Mouse (Mus musculus) frontal cortex, postnatal 36 days (tissue): ENCODE measurements around the gene Rfk.

Experiments used
- DNase-seq, 2 experiments: peaks; one replicate each; pipeline ENCODE4 v3.0.0; 2022; ENCODE audit warnings: low spot score in 2 of 2

The Rfk gene

DNA sequence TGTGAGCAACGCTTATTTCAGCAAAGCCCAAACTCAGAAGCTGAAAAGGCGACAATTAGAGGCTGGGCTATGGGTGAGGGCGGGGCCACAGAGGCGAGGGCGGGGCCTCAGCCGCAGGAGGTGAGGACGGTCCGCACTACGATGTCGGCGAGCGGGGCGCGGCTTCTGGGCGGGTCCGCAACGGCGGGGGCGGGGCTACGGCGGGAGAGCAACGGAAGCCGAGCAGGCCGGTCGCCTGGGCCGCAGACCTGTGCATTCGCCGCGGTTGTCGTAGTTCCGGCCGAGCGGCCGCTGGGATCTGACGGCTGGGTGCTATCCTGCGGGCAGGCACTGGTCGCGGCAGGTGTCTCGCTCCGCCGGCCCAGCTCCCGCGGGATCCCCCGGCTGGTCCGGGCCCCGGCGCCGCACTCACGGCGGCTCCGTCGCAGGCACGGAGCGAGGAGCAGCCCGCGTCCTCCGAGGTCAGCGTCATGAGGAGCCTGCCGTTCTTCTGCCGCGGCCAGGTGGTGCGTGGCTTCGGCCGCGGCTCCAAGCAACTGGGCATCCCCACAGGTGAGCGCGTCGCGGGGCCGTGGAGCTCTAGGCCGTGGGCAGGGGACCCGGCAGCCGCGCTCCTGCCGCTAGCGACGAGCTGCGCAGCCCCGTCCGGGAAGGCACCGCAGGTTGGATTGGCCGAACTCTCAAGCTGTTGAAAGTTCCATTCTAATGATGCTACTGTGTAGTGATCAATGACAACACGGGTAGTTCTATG is at the start of gene Rfk:
Gene Rfk (plus strand): TSS at position 203 of the 751 bp plus-strand sequence.
- DNase-seq = peak; percentile 86 to 87

DNA sequence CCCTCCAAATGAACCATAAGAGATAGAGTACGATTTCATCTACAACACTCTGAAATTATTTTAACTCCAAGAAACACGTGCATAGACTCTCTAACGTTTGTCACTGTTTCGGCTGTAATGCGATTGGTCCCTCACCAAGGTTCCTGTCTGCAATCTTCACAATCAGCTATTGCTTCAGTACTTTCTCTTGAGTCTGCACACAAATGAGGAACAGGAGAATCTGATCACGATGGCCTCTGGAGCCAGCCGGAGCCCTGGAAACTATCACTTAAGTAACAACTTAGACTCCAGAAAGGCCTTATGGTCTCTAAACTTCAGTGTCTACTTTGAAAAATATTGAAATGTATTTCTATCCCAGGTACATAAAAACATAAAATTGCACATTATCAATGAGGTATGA is 49.0 kb upstream of the Rfk start:
- DNase-seq = no peak

DNA sequence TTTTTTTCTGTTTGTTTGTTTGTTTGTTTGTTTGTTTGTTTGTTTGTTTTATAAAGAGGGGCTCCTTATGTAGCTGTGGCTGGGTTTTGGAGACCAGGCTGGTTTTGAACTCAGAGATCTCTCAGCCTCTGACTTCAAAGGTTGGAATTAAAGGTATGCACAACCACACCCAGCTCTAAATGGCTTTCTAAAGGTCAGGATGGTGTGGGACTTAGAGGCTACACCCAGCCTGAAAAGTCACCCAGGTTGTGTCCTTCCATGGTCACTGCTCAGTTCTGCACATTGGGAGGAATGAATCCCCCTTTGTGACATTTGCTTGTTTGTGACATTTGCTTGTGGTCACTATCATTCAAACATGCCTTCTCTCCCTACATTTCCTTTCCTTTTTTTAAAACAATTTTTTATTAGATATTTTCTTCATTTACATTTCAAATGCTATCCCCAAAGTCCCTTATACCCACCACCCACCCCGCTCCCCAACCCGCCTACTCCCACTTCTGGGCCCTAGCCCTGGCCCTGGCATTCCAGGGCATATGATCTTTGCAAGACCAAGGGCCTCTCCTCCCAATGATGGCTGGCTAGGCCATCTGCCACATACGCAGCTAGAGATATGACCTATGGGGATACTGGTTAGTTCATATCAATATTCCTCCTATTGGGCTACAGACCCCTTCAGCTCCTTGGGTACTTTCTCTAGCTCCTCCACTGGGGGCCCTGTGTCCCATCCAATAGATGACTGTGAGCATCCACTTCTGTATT is 46.9 kb upstream of the Rfk start:
- DNase-seq = no peak

DNA sequence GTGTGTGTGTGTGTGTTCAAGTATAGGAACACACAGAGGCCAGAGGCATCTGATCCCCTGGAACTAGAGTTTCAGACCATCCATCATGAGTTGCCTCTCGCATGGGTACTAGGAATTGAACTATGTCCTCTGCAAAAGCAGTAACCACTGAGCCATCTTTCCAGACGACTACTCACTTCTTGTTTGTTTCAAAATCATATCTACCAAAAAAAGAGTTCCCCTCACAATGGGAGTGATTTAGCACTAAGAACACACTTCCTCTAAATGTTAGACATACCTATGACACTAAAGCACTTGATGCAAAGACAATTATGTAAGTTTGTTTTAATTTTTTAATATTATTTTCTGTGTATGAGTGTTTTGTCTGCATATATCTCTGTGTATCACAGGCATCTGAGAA is 46.0 kb upstream of the Rfk start:
- DNase-seq = no peak

DNA sequence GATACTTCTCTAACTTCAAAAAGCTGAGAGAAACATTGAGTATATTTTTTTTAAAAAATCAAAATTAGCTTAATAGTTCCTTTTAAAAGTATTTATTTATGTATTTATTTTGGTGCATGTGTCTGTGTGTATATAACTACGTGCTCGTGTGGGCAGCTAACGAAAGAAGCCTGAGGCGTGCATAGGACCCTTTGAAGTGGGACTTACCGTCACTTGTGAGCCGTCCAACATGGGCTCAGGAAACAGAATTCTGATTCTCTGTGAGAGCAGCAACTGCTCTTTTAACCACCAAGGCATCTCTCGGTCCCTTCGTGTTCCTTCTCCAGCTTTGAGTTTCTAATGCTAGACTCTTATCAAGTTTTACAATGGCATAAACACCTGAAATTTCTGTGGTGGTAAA is 40.1 kb upstream of the Rfk start:
- no peak for DNase-seq

DNA sequence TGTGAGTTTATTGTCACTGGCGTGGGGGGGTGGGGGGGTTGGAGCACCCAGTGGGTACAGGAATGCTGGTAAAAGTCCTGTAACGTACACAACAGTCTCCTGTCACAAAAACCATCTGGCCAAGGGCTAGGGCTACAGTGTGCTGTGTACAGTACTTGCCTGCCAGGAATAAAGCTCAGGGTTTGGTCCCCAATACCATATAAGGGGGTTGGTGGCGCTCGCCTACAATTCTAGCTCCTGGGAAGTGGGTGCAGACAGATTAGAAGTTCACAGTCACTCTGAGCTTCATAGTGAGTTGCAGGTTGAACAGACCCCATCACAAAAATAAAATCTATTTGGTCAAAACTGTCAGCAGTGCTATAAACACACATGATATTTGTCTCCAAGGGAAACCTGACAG is 39.5 kb upstream of the Rfk start:
- no peak for DNase-seq

DNA sequence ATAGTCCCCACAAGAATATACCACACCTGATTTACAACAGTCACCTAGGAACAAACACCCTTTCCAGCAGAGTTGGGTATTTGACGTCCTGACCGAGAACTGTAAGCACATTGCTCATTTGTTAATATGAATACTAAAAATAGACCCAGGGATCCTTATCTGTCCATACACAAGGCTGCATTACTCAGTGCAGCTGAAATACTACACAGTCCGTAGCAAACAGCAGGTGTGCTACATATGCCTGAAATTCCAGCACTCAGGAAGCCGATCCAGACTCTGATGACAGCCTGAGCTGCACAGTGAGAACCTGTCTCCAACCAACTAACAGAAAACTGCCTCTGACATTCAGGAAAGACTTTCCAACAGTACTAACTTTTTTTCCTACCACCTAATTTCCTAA is 39.0 kb upstream of the Rfk start:
- DNase-seq = no peak

DNA sequence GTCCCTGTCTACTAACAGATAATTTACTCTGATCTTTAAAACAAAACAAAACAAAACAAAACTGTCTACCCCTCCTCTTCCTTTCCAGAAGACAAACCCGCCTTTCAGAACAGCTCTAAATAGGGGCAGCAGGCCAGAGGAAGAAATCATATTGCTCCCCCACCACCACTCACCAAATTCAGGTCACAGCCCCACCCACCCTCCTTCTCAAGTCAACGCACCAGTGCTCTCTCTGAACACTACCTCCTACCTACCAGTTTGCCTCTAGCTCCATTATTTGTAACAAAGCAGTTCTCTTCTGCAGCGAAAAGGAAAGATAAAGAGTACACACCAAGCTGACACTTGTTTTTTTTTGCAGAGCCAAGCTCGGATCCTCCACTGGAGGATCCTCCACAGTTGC is 38.5 kb upstream of the Rfk start:
- DNase-seq = no peak

DNA sequence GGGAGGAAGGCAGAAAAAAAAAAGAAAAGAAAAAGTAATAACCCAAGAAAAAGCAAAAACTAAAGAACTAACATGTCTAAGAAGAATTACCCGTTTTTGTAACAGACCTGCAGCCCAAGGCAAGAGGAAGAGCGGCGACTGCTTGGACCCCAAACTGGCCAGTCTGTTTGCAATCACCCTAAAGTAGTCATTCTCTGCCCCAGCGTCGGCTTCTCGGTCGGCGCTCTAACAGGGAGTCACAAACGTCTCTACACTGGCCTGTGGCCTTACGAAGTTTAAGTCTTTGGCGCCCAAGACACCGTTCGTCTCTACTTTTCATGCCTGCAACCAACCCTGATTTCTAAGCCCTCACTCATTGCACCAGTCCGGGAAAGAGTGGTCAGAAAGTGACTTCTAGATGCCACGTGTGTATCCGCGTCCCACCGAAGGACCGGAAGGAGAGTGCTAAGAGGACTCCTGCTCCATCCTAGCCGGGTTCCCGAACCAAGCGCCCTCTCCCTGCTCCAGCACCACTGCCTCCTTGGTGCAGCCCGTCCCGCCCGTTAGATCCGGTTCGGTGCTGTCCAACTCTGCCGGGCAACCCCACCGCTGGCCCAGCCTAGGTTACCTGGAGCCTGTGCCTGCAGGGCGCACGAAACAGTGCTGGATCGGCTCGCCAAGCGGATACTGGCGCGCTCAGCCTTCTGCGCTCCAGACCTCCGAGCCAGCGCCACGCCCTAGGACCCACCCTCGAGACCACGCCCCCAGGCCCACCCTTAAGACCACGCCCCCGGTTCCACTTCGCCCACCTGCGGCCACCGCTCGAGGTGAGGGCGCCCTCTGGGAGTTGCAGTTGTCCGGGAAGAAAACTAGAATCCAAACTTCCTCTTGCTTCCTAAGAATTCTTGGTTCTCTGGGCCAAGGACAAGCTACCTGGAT is 37.6 kb upstream of the Rfk start:
- DNase-seq = no peak

DNA sequence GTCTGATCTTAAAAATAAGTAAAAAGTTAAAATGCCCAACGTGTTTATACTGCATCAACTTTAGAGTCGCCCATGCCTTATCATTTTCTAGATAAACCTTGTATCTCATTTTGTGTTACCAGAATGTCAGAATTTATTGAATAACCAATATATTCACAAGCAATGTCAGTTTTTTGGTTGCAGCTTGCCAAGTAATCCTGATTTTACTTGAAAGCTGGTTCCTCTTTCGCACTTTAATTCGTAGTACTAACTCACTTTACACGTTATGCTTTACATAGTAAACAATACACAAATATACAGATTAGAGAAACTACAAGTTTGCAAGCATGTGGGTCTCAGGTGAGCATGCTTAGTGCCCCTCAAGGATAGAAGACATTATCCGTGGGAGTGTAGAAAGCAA is 36.9 kb upstream of the Rfk start:
- DNase-seq = no peak

DNA sequence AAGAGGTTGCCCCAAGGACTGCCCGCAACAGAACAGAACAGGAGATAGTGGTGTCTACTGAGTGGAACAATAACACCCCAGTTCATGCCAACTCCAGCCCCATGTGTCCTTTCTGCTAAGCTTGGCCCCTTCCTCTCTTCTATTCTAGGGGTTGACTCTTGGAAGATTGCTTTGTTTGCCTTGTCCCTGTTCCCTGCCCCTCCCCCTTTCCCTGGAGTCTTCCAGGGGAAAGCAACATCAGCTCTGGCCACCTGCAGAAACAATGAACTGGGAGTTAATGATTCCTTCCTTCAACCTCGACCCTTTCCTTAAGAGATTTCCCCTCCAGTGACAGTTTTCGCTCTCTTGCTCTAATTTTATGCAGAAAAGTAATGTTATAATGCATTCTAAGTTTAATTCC is 36.5 kb upstream of the Rfk start:
- no peak for DNase-seq

DNA sequence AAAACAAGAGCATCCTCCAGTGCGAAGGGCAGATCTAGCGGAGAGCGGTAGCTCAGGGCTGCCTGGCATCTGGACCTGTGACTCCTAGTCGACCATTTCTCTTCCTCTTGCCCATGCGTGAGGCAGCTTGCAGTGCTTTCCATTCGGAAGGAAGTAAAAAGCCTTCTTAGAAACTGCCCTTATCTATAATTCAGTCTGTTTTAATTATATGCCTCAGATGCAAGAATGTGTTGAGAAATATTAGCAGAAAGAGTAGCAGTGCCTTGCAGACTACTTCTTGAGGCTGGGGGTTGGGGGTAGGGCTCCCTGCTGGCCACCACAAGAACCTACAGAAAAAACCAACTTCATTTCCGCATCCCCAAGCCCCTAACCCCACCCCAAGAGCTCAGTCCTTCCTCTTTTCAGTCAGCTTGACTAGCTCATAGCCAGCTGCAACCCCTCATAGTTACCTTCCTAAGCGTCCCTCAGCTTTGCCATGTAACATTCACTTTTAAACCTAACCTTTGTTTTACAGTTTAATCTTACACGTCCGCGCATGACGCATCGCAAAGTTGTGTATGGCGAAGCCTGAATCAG is 34.4 kb upstream of the Rfk start:
- DNase-seq = no peak

DNA sequence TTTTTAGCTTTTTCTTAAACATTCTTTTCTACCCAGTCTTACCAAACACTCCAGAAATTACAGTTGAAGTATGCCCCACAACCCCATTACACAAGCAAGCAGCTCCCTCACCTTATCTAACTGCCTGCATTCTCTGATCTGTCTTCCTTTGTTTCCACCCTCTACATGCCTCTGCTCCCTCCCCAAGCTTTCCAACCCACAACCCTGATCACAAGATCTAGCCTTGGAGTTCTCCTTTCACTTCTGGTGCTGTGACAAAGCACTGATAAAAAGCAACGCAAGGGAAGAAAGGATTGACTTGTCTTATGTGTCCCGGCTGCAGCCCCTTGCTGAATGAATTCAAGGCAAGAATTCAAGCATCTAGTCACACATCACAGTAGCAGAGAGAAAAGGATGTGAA is 32.7 kb upstream of the Rfk start:
- no peak for DNase-seq

DNA sequence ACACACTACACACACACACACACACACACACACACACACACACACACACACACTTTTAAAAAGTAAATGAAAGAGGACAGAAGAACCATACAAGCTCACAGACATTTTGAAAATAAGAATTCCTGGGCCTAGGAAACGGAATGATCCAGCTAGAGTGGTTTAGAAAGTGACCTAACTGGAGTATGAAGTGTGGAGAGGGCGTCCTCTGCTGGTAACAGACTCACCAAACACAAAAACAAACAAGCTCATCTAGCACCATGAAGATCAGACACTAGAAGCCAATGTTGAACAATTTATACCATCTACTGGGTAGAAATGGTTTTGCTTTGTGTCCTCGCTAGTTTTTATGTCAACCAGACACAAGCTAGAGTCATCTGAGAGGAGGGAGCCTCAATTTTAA is 29.1 kb upstream of the Rfk start:
- DNase-seq = peak in 1 of 2 experiments; percentile 40

DNA sequence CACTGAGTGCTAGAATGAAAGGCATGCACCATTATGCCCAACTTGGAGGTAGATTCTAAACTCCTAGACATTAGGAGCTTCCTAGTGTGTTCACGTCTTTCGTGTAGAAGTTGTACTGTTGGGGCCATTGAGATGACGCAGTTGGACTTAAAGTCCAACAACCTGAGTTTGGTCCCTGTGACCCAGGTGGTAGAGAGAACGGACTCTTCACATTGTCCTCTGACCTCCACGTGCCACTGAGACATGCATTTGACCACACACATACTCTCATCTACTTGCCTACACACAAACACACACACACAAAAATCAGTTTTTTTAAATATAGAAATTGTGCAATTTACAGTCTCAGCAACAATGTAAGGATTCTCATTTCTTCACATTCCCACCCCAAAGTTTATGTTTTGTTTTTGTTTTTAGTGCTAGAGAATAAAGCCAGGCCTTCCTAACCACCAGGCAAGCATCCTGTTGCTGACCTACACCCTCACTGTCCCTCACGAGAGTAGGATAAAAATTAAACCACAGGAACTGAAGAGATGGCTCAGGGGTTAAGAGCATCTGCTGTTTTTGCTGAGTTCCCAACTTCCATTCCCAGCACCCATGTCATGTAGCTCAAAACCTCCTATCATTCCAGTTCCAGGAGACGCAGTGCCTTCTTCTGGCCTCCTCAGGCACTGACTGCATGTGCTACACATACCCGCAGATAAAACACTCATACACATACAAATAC is 27.3 kb upstream of the Rfk start:
- DNase-seq = no peak

DNA sequence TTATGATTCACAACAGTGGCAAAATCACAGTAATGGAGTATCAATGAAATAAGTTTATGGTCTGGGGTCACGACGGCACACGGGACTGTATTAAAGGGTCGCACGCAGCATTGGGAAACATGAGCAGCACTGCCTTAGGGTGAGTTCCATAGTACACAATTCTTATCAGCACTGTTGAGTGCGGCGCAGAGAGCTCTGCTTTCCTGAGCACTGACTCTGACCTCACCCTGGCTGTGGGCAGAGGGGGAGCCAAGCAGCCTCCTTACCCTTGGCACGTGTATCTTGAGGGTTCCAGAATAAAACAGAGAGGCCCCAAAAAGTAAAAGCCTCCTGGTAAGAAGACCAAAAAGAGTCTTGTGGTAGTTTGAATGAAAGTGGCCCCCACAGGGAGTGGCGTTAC is 25.3 kb upstream of the Rfk start:
- DNase-seq = no peak

DNA sequence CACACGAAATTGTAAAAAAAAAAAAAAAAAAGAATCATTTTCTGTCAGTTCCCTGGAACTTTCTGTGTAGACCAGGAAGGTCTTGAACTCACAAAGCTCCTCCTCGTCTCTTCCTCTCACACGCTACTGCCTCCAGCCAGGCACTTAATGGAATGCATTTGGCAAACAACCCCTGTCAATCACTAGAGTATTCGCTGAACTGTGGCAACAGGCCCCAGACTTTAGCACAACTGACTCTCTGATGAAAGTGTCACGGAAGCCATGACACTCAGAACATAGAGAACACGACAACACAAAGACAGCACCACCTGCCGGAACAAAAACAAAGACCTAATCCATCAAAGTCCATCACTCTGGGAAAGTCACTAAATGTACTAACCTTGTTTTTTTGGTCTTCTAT is 24.3 kb upstream of the Rfk start:
- no peak for DNase-seq

DNA sequence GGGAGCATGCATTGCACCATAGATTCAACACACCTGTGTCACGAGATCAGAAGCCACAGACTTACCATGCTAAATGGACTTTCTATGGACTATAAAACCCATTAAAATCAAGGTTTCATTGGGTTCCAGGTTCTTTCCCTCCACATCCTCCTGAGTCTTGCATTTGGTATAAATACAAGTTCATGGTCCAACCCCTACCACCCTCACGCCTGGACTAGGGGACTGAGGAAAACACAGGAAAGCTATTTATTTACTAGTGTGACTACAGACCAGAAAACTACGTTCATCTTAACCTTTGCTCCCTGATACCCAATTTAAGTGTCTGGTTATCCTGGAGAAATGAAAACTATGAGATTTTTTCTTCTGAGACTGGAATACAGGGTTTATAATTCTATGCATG is 21.1 kb upstream of the Rfk start, which contains the start of gene Gcnt1:
Gene Gcnt1 (minus strand): TSS at position 144 of the 400 bp plus-strand sequence.
- no peak for DNase-seq

DNA sequence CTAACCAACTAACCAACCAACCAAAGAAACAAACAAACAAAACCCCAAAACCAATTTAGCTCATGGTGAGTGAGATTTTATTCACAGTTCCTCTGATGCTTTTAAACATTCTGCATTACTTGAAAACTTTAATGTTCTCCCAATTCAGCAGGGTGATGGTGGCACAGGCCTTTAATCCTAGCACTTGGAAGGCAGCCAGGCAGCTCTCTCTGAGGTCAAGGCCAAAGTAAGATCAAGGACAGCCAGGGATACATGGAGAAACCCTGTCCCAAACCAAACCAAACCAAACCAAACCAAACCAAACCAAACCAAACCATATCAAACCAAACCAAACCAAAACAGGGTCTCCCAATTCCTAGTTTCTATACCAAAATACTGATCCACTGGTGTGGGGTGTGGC is 15.0 kb upstream of the Rfk start:
- DNase-seq = no peak

DNA sequence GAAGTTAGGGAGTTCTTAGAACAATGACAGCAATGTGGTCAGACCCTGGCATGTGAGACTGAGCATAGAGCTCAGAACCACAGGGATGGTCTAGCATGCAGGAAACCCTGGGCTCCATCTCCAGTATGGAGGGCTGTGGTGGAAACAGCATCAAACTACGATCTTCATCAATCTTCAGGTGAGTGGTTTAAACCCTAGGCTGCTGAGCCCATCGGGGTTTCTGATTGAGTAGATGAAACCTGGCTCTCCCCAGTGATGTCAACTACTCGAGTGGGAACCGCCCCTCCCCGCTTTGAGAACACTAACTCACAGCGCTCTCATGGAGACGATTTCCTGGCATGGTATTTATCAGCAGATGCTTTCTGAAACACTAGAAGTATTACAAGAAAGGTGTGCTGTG is 13.3 kb upstream of the Rfk start:
- no peak for DNase-seq

DNA sequence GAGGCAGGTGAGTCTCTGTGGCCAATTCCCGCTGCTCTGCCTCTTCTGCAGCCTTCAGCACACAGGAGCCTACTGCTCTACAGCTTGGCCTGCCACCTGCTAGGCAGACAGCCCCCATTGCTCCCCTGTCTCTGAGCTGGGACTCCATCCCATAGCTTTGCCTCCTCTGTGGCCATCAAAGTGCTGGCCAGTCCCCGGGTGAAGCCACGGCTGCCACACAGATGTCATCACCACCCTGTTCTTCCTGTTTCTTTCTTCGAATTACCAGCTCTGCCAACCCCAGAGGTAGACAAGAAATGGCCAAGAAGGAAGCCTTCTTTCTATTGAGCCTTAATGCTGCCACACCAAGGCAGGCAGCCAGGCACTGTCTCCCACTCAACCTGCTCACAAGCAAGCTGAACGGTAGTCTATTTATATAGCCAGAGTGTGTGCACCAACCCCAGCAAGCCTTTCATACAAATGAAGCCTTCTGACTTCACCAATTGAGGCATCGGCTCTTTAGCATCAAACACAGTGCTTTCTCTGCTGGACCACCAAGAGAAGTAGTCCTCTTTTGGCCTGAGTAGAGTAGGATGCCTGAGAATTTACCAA is 10.9 kb upstream of the Rfk start:
- DNase-seq = peak in 1 of 2 experiments; percentile 24
